Mouse (Mus musculus): Measurements from ENCODE around the gene Ripor3. TPM values are rescaled to one million over a fixed set of nuclear protein-coding genes. Genes with fewer than 3 reads are reported as not detected.

The Ripor3 gene
- total and polyA plus RNA-seq, 3 experiments, result 1.9 to 6.9 (median 6.5) TPM

DNA sequence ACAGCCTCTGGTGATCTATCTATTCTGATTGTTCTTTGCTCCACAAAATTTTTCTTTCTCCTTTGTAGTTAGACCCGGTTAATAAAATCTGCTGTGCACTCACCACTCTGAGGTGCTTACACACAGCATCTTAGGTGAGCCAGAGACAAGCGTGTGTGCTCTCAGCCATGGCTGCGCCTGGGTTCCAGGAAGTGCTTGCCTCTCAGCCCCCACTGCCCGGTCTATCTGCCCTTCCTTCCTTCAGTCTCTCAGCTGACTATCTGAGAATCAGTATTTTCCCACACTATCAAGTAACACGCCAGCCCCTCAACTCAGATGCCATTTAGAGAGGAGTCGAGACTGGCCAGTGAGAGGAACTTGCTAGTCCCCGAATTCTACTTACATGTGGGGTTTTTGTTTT lies 50.4 kb downstream of the Ripor3 start:
- peaks cover 80% of the 10 kb centered on the region for H3K36me3 ChIP-seq (replicated peaks)
- H3K4me1 ChIP-seq (ENCODE audit: insufficient read depth, low read depth, low read length), result peaks cover 8% of the 10 kb centered on the region; the same call in 1 of the 2 replicates

DNA sequence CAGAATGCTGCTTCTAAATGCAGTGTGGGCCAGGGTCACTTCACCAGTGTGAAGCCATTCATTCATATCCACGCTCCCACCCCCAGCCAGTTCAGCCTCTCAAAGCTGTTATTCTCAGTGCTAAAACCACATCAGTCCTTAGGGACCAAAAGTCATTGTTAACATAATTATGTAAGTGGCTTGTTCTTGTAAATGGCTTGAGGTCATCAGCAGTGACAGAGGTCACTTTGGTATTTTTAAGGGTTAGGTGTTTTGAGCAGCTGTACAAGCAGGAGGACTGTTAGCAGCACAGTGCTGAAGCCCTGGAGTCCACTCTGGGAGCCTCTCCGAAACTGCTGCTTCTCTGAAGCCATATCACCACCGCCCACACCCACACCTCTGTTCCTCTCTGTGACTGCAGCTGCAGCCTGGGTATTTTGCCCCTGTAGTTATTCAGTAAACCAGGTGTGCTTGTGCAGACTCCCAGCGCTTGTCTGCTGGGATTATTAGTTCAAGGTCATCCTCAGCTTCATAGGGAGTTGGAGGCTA lies 51.0 kb downstream of the Ripor3 start:
- ATAC-seq (ENCODE audit: extremely low read depth, insufficient number of reproducible peaks, low FRiP score, poor library complexity, severe bottlenecking) (no peak), DNase-seq (ENCODE audit: low spot score) (no peak)
- H3K4me1 ChIP-seq (ENCODE audit: insufficient read depth, low read depth, low read length), result peaks cover 8% of the 10 kb centered on the region; the same call in 1 of the 2 replicates
- H3K27me3 ChIP-seq (ENCODE audit: insufficient read depth, low read length), result no peaks in the 10 kb centered on the region
- no peak for TF ChIP-seq GATA2 (IDR thresholded peaks at IDR 0.05; ENCODE audit: borderline replicate concordance, low read depth, low read length)
- TF ChIP-seq GATA1 (IDR thresholded peaks at IDR 0.05; ENCODE audit: borderline replicate concordance, low read length), result no peak
- H3K9me3 ChIP-seq (replicated peaks), result no peaks in the 10 kb centered on the region
- H3K4me3 ChIP-seq (ENCODE audit: low read depth, low read length), result no peak overlapping the region
- H3K36me3 ChIP-seq (replicated peaks), result peaks cover 80% of the 10 kb centered on the region

More for the DNA sequence above, 50.4 kb downstream of the Ripor3 start:
- H3K27me3 ChIP-seq (ENCODE audit: insufficient read depth, low read length), result no peaks in the 10 kb centered on the region
- DNase-seq (ENCODE audit: low spot score), result no peak
- H3K9me3 ChIP-seq (replicated peaks), result no peaks in the 10 kb centered on the region
- ATAC-seq (ENCODE audit: extremely low read depth, insufficient number of reproducible peaks, low FRiP score, poor library complexity, severe bottlenecking), result no peak
- no peak overlapping the region for H3K4me3 ChIP-seq (ENCODE audit: low read depth, low read length)
- TF ChIP-seq CTCF (IDR thresholded peaks at IDR 0.05; ENCODE audit: low read depth, low read length), result no peak
- no peak for TF ChIP-seq GATA2 (IDR thresholded peaks at IDR 0.05; ENCODE audit: borderline replicate concordance, low read depth, low read length)
- no peak for TF ChIP-seq GATA1 (IDR thresholded peaks at IDR 0.05; ENCODE audit: borderline replicate concordance, low read length)
- no peak for TF ChIP-seq POLR2AphosphoS5 (IDR thresholded peaks at IDR 0.05; ENCODE audit: insufficient replicate concordance, low read depth, low read length)
- no peak for TF ChIP-seq TAL1 (conservative IDR thresholded peaks at IDR 0.05; ENCODE audit: low read depth, low read length)

DNA sequence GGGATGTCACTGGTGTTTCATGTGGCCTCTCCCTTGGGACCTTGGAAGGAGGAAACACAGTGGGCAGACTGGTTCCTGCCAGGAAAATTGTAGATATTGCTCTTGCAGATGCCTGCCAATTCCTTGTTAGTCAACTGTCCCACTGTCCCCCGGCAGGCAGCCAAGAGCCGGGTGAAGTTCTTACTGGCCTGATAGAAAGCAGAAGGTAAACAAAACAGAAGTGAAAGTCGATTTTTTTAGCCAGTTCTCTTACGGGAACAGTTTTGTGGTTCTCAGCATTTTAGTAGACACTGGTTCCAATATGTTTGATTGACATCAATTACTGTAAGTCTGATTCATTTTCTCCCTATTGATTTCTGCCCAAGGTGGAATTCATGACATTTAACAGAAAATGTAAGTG lies 51.6 kb downstream of the Ripor3 start:
- Histone ChIP-seq H3K27me3 (ENCODE audit: insufficient read depth, low read length) (no peaks in the 10 kb centered on the region), H3K4me1 (ENCODE audit: insufficient read depth, low read depth, low read length) (peaks cover 8% of the 10 kb centered on the region; the same call in 1 of the 2 replicates), H3K36me3 (replicated peaks) (peaks cover 78% of the 10 kb centered on the region), H3K4me3 (ENCODE audit: low read depth, low read length) (no peak overlapping the region), H3K9me3 (replicated peaks) (no peaks in the 10 kb centered on the region)
- TF ChIP-seq POLR2AphosphoS5 (IDR thresholded peaks at IDR 0.05; ENCODE audit: insufficient replicate concordance, low read depth, low read length) (no peak), GATA2 (IDR thresholded peaks at IDR 0.05; ENCODE audit: borderline replicate concordance, low read depth, low read length) (no peak), CTCF (IDR thresholded peaks at IDR 0.05; ENCODE audit: low read depth, low read length) (no peak), GATA1 (IDR thresholded peaks at IDR 0.05; ENCODE audit: borderline replicate concordance, low read length) (no peak)
- no peak for ATAC-seq (ENCODE audit: extremely low read depth, insufficient number of reproducible peaks, low FRiP score, poor library complexity, severe bottlenecking)
- DNase-seq (ENCODE audit: low spot score), result no peak

DNA sequence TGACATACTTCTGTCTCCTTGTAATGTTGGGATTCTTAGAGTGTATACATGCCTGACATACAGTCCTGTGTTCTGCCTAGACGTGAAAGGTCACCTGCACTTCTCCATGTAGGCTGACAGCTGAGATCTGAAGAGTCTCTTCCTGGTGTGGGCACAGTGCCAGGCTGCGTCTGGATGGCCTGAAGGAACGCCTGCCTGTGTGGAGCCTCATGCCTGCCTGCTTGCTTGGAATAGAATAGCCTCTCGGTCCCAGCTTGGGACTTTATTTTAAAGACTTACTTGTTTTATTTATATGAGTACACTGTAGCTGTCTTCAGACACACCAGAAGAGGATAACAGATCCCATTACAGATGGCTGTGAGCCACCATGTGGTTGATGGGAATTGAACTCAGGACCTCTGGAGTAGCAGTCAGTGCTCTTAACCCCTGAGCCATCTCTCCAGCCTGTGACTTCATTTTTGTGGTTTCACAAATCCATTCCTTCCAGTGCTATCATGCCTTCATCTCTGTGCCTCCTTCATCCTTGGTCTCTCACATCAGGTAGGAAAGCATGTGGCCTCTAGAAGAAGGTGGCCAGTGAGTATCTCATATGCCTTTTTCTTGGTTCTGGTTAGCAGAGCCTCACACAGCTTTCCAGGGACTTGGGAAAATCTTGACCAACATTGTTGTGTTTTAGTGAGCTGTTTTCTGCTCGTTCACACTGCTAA lies 52.2 kb downstream of the Ripor3 start:
- no peak for TF ChIP-seq CTCF (IDR thresholded peaks at IDR 0.05; ENCODE audit: low read depth, low read length)
- no peak for TF ChIP-seq POLR2AphosphoS5 (IDR thresholded peaks at IDR 0.05; ENCODE audit: insufficient replicate concordance, low read depth, low read length)
- no peak for TF ChIP-seq GATA1 (IDR thresholded peaks at IDR 0.05; ENCODE audit: borderline replicate concordance, low read length)
- no peak for TF ChIP-seq GATA2 (IDR thresholded peaks at IDR 0.05; ENCODE audit: borderline replicate concordance, low read depth, low read length)
- TF ChIP-seq TAL1 (conservative IDR thresholded peaks at IDR 0.05; ENCODE audit: low read depth, low read length), result no peak
- Histone ChIP-seq H3K4me1 (ENCODE audit: insufficient read depth, low read depth, low read length) (peaks cover 8% of the 10 kb centered on the region; the same call in 1 of the 2 replicates), H3K27me3 (ENCODE audit: insufficient read depth, low read length) (no peaks in the 10 kb centered on the region), H3K4me3 (ENCODE audit: low read depth, low read length) (no peak overlapping the region), H3K36me3 (replicated peaks) (peaks cover 77% of the 10 kb centered on the region), H3K9me3 (replicated peaks) (no peaks in the 10 kb centered on the region)
- ATAC-seq (ENCODE audit: extremely low read depth, insufficient number of reproducible peaks, low FRiP score, poor library complexity, severe bottlenecking), result no peak
- DNase-seq (ENCODE audit: low spot score), result no peak

- ATAC-seq (ENCODE audit: extremely low read depth, insufficient number of reproducible peaks, low FRiP score, poor library complexity, severe bottlenecking), result no peak
- Histone ChIP-seq H3K36me3 (replicated peaks) (peaks cover 78% of the 10 kb centered on the region), H3K9me3 (replicated peaks) (no peaks in the 10 kb centered on the region), H3K4me3 (ENCODE audit: low read depth, low read length) (no peak overlapping the region), H3K4me1 (ENCODE audit: insufficient read depth, low read depth, low read length) (peaks cover 8% of the 10 kb centered on the region; the same call in 1 of the 2 replicates), H3K27me3 (ENCODE audit: insufficient read depth, low read length) (no peaks in the 10 kb centered on the region)
- no peak for DNase-seq (ENCODE audit: low spot score)
- TF ChIP-seq CTCF (IDR thresholded peaks at IDR 0.05; ENCODE audit: low read depth, low read length), result no peak
- no peak for TF ChIP-seq TAL1 (conservative IDR thresholded peaks at IDR 0.05; ENCODE audit: low read depth, low read length)
- no peak for TF ChIP-seq GATA2 (IDR thresholded peaks at IDR 0.05; ENCODE audit: borderline replicate concordance, low read depth, low read length)
- TF ChIP-seq POLR2AphosphoS5 (IDR thresholded peaks at IDR 0.05; ENCODE audit: insufficient replicate concordance, low read depth, low read length), result no peak
- TF ChIP-seq GATA1 (IDR thresholded peaks at IDR 0.05; ENCODE audit: borderline replicate concordance, low read length), result no peak
Measured at GRCm38 (mm10) chr2:167957539-167957938, 52.9 kb downstream of the Ripor3 start.

DNA sequence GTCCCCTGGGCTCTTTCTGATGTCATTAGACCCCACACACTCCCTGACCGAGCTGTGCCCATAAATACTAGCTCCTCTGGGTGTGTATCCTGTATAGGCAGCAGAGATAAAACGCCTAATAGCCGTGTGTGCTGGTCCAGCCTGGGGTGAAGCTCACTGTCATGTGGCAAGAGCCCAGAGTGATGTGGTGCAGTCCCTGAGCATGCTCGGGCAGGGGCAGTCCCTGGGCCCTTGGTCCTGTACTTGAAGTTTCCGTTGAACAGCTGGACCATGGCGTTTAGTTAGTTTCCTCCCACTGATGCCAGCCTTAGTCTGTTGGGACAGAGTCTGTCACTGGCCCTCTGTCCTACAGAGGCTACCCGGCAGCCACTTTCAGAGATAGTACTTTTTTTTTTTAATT lies 55.5 kb downstream of the Ripor3 start:
- H3K27me3 ChIP-seq (ENCODE audit: insufficient read depth, low read length), result no peaks in the 10 kb centered on the region
- peaks cover 81% of the 10 kb centered on the region for H3K36me3 ChIP-seq (replicated peaks)
- TF ChIP-seq TAL1 (conservative IDR thresholded peaks at IDR 0.05; ENCODE audit: low read depth, low read length) (no peak), POLR2AphosphoS5 (IDR thresholded peaks at IDR 0.05; ENCODE audit: insufficient replicate concordance, low read depth, low read length) (no peak), GATA2 (IDR thresholded peaks at IDR 0.05; ENCODE audit: borderline replicate concordance, low read depth, low read length) (no peak), CTCF (IDR thresholded peaks at IDR 0.05; ENCODE audit: low read depth, low read length) (no peak), GATA1 (IDR thresholded peaks at IDR 0.05; ENCODE audit: borderline replicate concordance, low read length) (no peak)
- H3K4me1 ChIP-seq (ENCODE audit: insufficient read depth, low read depth, low read length), result peaks cover 5% of the 10 kb centered on the region; the same call in 1 of the 2 replicates
- H3K4me3 ChIP-seq (ENCODE audit: low read depth, low read length), result no peak overlapping the region
- no peaks in the 10 kb centered on the region for H3K9me3 ChIP-seq (replicated peaks)
- ATAC-seq (ENCODE audit: extremely low read depth, insufficient number of reproducible peaks, low FRiP score, poor library complexity, severe bottlenecking) (no peak), DNase-seq (ENCODE audit: low spot score) (no peak)

Data from G1E (cell line).